Comparison of ENCODE assay signal across 8 mouse cellular contexts in genomic region chr11:117410059-117410458, GRCm38 (mm10).
A peak's percentile ranks its signal among the peaks of the same experiment; 100 is the strongest.
DNase-seq lines count a peak whose midpoint lies in the region; ATAC-seq lines count a peak whose summit lies in the region.

No protein-coding gene starts in this region.

- no peak for DNase-seq in heart, embryonic 10.5 days (ENCODE audit: low spot score)
- DNase-seq in heart, adult 8-10 months (ENCODE audit: low spot score) = no peak
- DNase-seq in midbrain, embryonic 11.5 days (ENCODE audit: low spot score, missing footprints) = peak; percentile 87
- no peak for DNase-seq in gastrocnemius, adult 18-20 months (ENCODE audit: low spot score)
- no peak for DNase-seq in kidney, adult 18-20 months

- no peak overlapping the region for H3K4me3 ChIP-seq in heart, embryonic 10.5 days
- H3K4me3 ChIP-seq in forebrain, embryonic 13.5 days = no peak overlapping the region
- no peak overlapping the region for H3K4me3 ChIP-seq in midbrain, embryonic 11.5 days (ENCODE audit: low read depth, low read length)
- no peak overlapping the region for H3K4me3 ChIP-seq in heart, embryonic 12.5 days

- WGBS in heart, embryonic 10.5 days = 18% methylated on average over 6 of the region's 6 CpGs
- 0% methylated on average over 6 of the region's 6 CpGs for WGBS in forebrain, embryonic 13.5 days
- 2% methylated on average over 6 of the region's 6 CpGs for WGBS in midbrain, embryonic 11.5 days
- WGBS in heart, embryonic 12.5 days = 16% methylated on average over 6 of the region's 6 CpGs

- peaks cover 37% of the 10 kb centered on the region for H3K4me1 ChIP-seq in heart, embryonic 10.5 days
- H3K4me1 ChIP-seq in forebrain, embryonic 13.5 days = peaks cover 71% of the 10 kb centered on the region
- H3K4me1 ChIP-seq in midbrain, embryonic 11.5 days (ENCODE audit: control insufficient read depth, insufficient read depth, low read length) = peaks cover 61% of the 10 kb centered on the region
- H3K4me1 ChIP-seq in heart, embryonic 12.5 days (replicated peaks) = peaks cover 26% of the 10 kb centered on the region

- H3K9ac ChIP-seq in forebrain, embryonic 13.5 days = peak overlapping the region; percentile 70
- peak overlapping the region; percentile 59 for H3K9ac ChIP-seq in midbrain, embryonic 11.5 days (ENCODE audit: low read length)
- H3K9ac ChIP-seq in heart, embryonic 12.5 days = no peak overlapping the region

- 0 out of 2 replicates have a peak overlapping the region, but pooled peaks have one; percentile 3 for H3K27ac ChIP-seq in heart, embryonic 10.5 days
- peak overlapping the region; percentile 99 for H3K27ac ChIP-seq in forebrain, embryonic 13.5 days
- peak overlapping the region; percentile 50 for H3K27ac ChIP-seq in midbrain, embryonic 11.5 days (ENCODE audit: low read depth, low read length)
- no peak overlapping the region for H3K27ac ChIP-seq in heart, embryonic 12.5 days (ENCODE audit: poor library complexity, severe bottlenecking)

- H3K4me2 ChIP-seq in forebrain, embryonic 13.5 days = peak overlapping the region; percentile 69
- peak overlapping the region; percentile 23 for H3K4me2 ChIP-seq in midbrain, embryonic 11.5 days
- no peak overlapping the region for H3K4me2 ChIP-seq in heart, embryonic 12.5 days

- no peaks in the 10 kb centered on the region for H3K9me3 ChIP-seq in heart, embryonic 10.5 days
- H3K9me3 ChIP-seq in forebrain, embryonic 13.5 days (replicated peaks) = no peaks in the 10 kb centered on the region; the same call in 1 of the 2 replicates
- no peaks in the 10 kb centered on the region for H3K9me3 ChIP-seq in midbrain, embryonic 11.5 days (ENCODE audit: control insufficient read depth, low read length)
- H3K9me3 ChIP-seq in heart, embryonic 12.5 days (replicated peaks) = no peaks in the 10 kb centered on the region

- no peaks in the 10 kb centered on the region for H3K36me3 ChIP-seq in heart, embryonic 10.5 days
- no peaks in the 10 kb centered on the region for H3K36me3 ChIP-seq in forebrain, embryonic 13.5 days (ENCODE audit: poor library complexity, severe bottlenecking)
- H3K36me3 ChIP-seq in midbrain, embryonic 11.5 days (ENCODE audit: control insufficient read depth, insufficient read depth, low read length) = no peaks in the 10 kb centered on the region
- no peaks in the 10 kb centered on the region for H3K36me3 ChIP-seq in heart, embryonic 12.5 days

- peaks cover 88% of the 10 kb centered on the region for H3K27me3 ChIP-seq in heart, embryonic 10.5 days (ENCODE audit: insufficient read depth, poor library complexity, severe bottlenecking)
- peaks cover 33% of the 10 kb centered on the region for H3K27me3 ChIP-seq in forebrain, embryonic 13.5 days
- H3K27me3 ChIP-seq in midbrain, embryonic 11.5 days (ENCODE audit: control insufficient read depth, insufficient read depth, low read length) = peaks cover 21% of the 10 kb centered on the region
- H3K27me3 ChIP-seq in heart, embryonic 12.5 days (replicated peaks) = peaks cover 77% of the 10 kb centered on the region

- 0 out of 2 replicates have a peak, but pooled peaks have one; percentile 37 for ATAC-seq in cerebellum, adult (ENCODE audit: insufficient number of reproducible peaks, low FRiP score, low TSS enrichment)
- peak; percentile 50 for ATAC-seq in forebrain, embryonic 13.5 days
- ATAC-seq in midbrain, embryonic 11.5 days (ENCODE audit: low FRiP score) = no peak
- ATAC-seq in heart, embryonic 12.5 days (ENCODE audit: insufficient number of reproducible peaks, low FRiP score) = no peak

Comparison
In these comparisons a context has a peak if more than half of its experiments do, and no peak if none do; other contexts are left out.
1. ATAC-seq: peak in cerebellum, adult (single experiment) and forebrain, embryonic 13.5 days (single experiment); none in midbrain, embryonic 11.5 days (single experiment) and heart, embryonic 12.5 days (single experiment).